Mouse (Mus musculus): ENCODE data around the gene Gm11037. TPM values are rescaled to one million over a fixed set of nuclear protein-coding genes. Genes with fewer than 3 reads are reported as not detected.

Gene Gm11037
- not detected in 2 replicates for polyA plus RNA-seq (2012; rRNA removed)

- H3K27ac ChIP-seq (ENCODE audit: control insufficient read depth, insufficient read depth, low read depth, low read length): no peak within 1 kb of the TSS
- TF ChIP-seq CTCF (IDR thresholded peaks at IDR 0.05; ENCODE audit: control insufficient read depth, insufficient read depth, insufficient replicate concordance, low read depth, low read length) (no peak), POLR2A (IDR thresholded peaks at IDR 0.05; ENCODE audit: control insufficient read depth, low read depth, low read length) (no peak)
- H3K4me3 ChIP-seq (ENCODE audit: control insufficient read depth, low read depth, low read length): no peak within 1 kb of the TSS
- no peaks in the 10 kb centered on the region for H3K36me3 ChIP-seq (ENCODE audit: control insufficient read depth, insufficient read depth, low read length)
- H3K27me3 ChIP-seq (ENCODE audit: control insufficient read depth, insufficient read depth, low read length): no peaks in the 10 kb centered on the region
- H3K4me1 ChIP-seq (ENCODE audit: control insufficient read depth, insufficient read depth, low read length): no peaks in the 10 kb centered on the region
Observed at GRCm38 (mm10) chr2:131132930-131133547, at the start of gene Gm11037. TSS of gene Gm11037 (plus strand) at chr2:131133497.

- Histone ChIP-seq H3K4me3 (ENCODE audit: control insufficient read depth, low read depth, low read length) (no peak overlapping the region), H3K4me1 (ENCODE audit: control insufficient read depth, insufficient read depth, low read length) (no peaks in the 10 kb centered on the region), H3K27me3 (ENCODE audit: control insufficient read depth, insufficient read depth, low read length) (no peaks in the 10 kb centered on the region), H3K36me3 (ENCODE audit: control insufficient read depth, insufficient read depth, low read length) (no peaks in the 10 kb centered on the region), H3K27ac (ENCODE audit: control insufficient read depth, insufficient read depth, low read depth, low read length) (no peak overlapping the region)
- no peak for TF ChIP-seq POLR2A (IDR thresholded peaks at IDR 0.05; ENCODE audit: control insufficient read depth, low read depth, low read length)
- TF ChIP-seq CTCF (IDR thresholded peaks at IDR 0.05; ENCODE audit: control insufficient read depth, insufficient read depth, insufficient replicate concordance, low read depth, low read length): no peak
Observed at GRCm38 (mm10) chr2:131084206-131084605, 49.1 kb upstream of the Gm11037 start.

- TF ChIP-seq CTCF (IDR thresholded peaks at IDR 0.05; ENCODE audit: control insufficient read depth, insufficient read depth, insufficient replicate concordance, low read depth, low read length) (no peak), POLR2A (IDR thresholded peaks at IDR 0.05; ENCODE audit: control insufficient read depth, low read depth, low read length) (no peak)
Observed at GRCm38 (mm10) chr2:131086667-131087390, 46.5 kb upstream of the Gm11037 start, which contains the start of gene Siglec1. TSS of gene Siglec1 (minus strand) at chr2:131086765.

GRCm38 (mm10) chr2:131088581-131088980, 44.7 kb upstream of the Gm11037 start:
- Histone ChIP-seq H3K36me3 (ENCODE audit: control insufficient read depth, insufficient read depth, low read length) (no peaks in the 10 kb centered on the region), H3K4me3 (ENCODE audit: control insufficient read depth, low read depth, low read length) (no peak overlapping the region), H3K27me3 (ENCODE audit: control insufficient read depth, insufficient read depth, low read length) (no peaks in the 10 kb centered on the region), H3K4me1 (ENCODE audit: control insufficient read depth, insufficient read depth, low read length) (no peaks in the 10 kb centered on the region), H3K27ac (ENCODE audit: control insufficient read depth, insufficient read depth, low read depth, low read length) (no peak overlapping the region)
- TF ChIP-seq POLR2A (IDR thresholded peaks at IDR 0.05; ENCODE audit: control insufficient read depth, low read depth, low read length): no peak
- no peak for TF ChIP-seq CTCF (IDR thresholded peaks at IDR 0.05; ENCODE audit: control insufficient read depth, insufficient read depth, insufficient replicate concordance, low read depth, low read length)

More at GRCm38 (mm10) chr2:131086667-131087390, 46.5 kb upstream of the Gm11037 start, which contains the start of gene Siglec1:
- Histone ChIP-seq H3K4me3 (ENCODE audit: control insufficient read depth, low read depth, low read length) (no peak within 1 kb of the TSS), H3K36me3 (ENCODE audit: control insufficient read depth, insufficient read depth, low read length) (no peaks in the 10 kb centered on the region), H3K27ac (ENCODE audit: control insufficient read depth, insufficient read depth, low read depth, low read length) (0 out of 2 replicates have a peak within 1 kb of the TSS, but pooled peaks have one; percentile 7), H3K27me3 (ENCODE audit: control insufficient read depth, insufficient read depth, low read length) (no peaks in the 10 kb centered on the region), H3K4me1 (ENCODE audit: control insufficient read depth, insufficient read depth, low read length) (no peaks in the 10 kb centered on the region)

DNA sequence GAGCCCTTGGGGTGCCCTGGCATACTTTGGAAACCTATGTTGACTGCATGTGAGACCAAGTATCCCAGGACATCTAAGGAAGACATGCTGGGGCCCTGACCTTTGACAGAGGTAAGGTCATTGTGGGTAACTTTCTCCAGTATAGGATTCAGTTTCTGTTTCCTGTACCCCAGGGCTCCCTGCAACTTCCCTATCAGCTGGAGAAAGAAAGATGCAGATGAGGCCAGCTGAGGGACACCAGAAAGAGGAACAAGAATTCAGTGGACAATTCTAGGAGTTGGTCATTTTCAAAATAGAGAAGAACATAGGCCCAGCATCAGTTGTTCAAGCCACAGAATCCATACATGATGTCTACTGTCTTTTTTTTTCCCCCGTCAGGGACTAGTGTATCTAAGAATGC, 43.7 kb upstream of the Gm11037 start:
- no peaks in the 10 kb centered on the region for H3K27me3 ChIP-seq (ENCODE audit: control insufficient read depth, insufficient read depth, low read length)
- no peak overlapping the region for H3K27ac ChIP-seq (ENCODE audit: control insufficient read depth, insufficient read depth, low read depth, low read length)
- H3K4me1 ChIP-seq (ENCODE audit: control insufficient read depth, insufficient read depth, low read length): no peaks in the 10 kb centered on the region
- H3K4me3 ChIP-seq (ENCODE audit: control insufficient read depth, low read depth, low read length): no peak overlapping the region
- H3K36me3 ChIP-seq (ENCODE audit: control insufficient read depth, insufficient read depth, low read length): no peaks in the 10 kb centered on the region
- TF ChIP-seq POLR2A (IDR thresholded peaks at IDR 0.05; ENCODE audit: control insufficient read depth, low read depth, low read length) (no peak), CTCF (IDR thresholded peaks at IDR 0.05; ENCODE audit: control insufficient read depth, insufficient read depth, insufficient replicate concordance, low read depth, low read length) (no peak)

- Histone ChIP-seq H3K27me3 (ENCODE audit: control insufficient read depth, insufficient read depth, low read length) (no peaks in the 10 kb centered on the region), H3K4me3 (ENCODE audit: control insufficient read depth, low read depth, low read length) (no peak overlapping the region), H3K27ac (ENCODE audit: control insufficient read depth, insufficient read depth, low read depth, low read length) (no peak overlapping the region), H3K36me3 (ENCODE audit: control insufficient read depth, insufficient read depth, low read length) (no peaks in the 10 kb centered on the region), H3K4me1 (ENCODE audit: control insufficient read depth, insufficient read depth, low read length) (no peaks in the 10 kb centered on the region)
- TF ChIP-seq CTCF (IDR thresholded peaks at IDR 0.05; ENCODE audit: control insufficient read depth, insufficient read depth, insufficient replicate concordance, low read depth, low read length) (no peak), POLR2A (IDR thresholded peaks at IDR 0.05; ENCODE audit: control insufficient read depth, low read depth, low read length) (no peak)
Observed at GRCm38 (mm10) chr2:131090852-131091251, 42.4 kb upstream of the Gm11037 start.

DNA sequence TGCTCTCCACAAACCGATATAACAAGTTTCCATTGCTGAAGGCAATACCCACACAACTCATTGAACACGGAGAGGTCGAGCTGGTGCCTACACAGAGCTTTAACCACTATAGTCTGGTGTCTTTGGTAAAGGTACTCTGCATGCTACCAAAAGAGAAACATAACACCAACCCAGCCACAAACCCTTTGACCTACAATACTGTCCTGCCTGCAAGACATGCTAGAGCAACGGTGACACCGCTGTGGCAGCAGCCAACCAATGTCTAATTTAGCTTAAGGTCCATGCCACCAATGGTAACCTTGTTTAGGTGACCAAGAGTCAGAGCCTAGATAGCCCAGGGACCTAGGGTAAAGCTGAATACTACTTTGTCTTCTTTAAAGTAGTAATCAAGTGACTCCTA, 39.7 kb upstream of the Gm11037 start:
- no peaks in the 10 kb centered on the region for H3K4me1 ChIP-seq (ENCODE audit: control insufficient read depth, insufficient read depth, low read length)
- no peaks in the 10 kb centered on the region for H3K27me3 ChIP-seq (ENCODE audit: control insufficient read depth, insufficient read depth, low read length)
- H3K4me3 ChIP-seq (ENCODE audit: control insufficient read depth, low read depth, low read length): no peak overlapping the region
- no peak for TF ChIP-seq CTCF (IDR thresholded peaks at IDR 0.05; ENCODE audit: control insufficient read depth, insufficient read depth, insufficient replicate concordance, low read depth, low read length)
- no peak for TF ChIP-seq POLR2A (IDR thresholded peaks at IDR 0.05; ENCODE audit: control insufficient read depth, low read depth, low read length)
- no peak overlapping the region for H3K27ac ChIP-seq (ENCODE audit: control insufficient read depth, insufficient read depth, low read depth, low read length)
- H3K36me3 ChIP-seq (ENCODE audit: control insufficient read depth, insufficient read depth, low read length): no peaks in the 10 kb centered on the region

Data from testis, adult 2 months (tissue).